28 mouse cellular contexts compared by ENCODE assay signal in genomic region chr17:68288699-68289098, GRCm38 (mm10). TPM values are rescaled to one million over a fixed set of nuclear protein-coding genes. Genes with fewer than 3 reads are reported as not detected.
A peak's percentile ranks its signal among the peaks of the same experiment; 100 is the strongest.
DNase-seq lines count a peak whose midpoint lies in the region; ATAC-seq and TF ChIP-seq lines count a peak whose summit lies in the region.
"Had no signal": no experiment of that assay in that cellular context is flagged by ENCODE, and none has a peak within 500 bp of the region (broad histone marks: within the 10 kb centered on the region; RNA-seq: fewer than 3 reads in every experiment).

No protein-coding gene starts in this region.

- no peaks in the 10 kb centered on the region for H3K9me3 ChIP-seq in kidney, embryonic 15.5 days (replicated peaks)
- H3K9me3 ChIP-seq in stomach, embryonic 15.5 days = no peaks in the 10 kb centered on the region
- no peaks in the 10 kb centered on the region for H3K9me3 ChIP-seq in stomach, postnatal 0 days (ENCODE audit: control insufficient read depth, low read length)
- H3K9me3 ChIP-seq in kidney, postnatal 0 days (replicated peaks; ENCODE audit: low read length) = no peaks in the 10 kb centered on the region
- no peaks in the 10 kb centered on the region for H3K9me3 ChIP-seq in forebrain, embryonic 11.5 days (ENCODE audit: control insufficient read depth, low read length)
- H3K9me3 ChIP-seq: forebrain, embryonic 10.5 days; hindbrain, embryonic 15.5 days; limb, embryonic 13.5 days; neural tube, embryonic 12.5 days had no signal

- no peak overlapping the region for H3K4me2 ChIP-seq in kidney, embryonic 15.5 days
- no peak overlapping the region for H3K4me2 ChIP-seq in stomach, embryonic 15.5 days
- H3K4me2 ChIP-seq in stomach, postnatal 0 days (replicated peaks; ENCODE audit: low read depth) = no peak overlapping the region
- H3K4me2 ChIP-seq in kidney, postnatal 0 days (ENCODE audit: low read length) = no peak overlapping the region
- H3K4me2 ChIP-seq in forebrain, embryonic 11.5 days (ENCODE audit: low read depth, low read length, severe bottlenecking) = no peak overlapping the region
- H3K4me2 ChIP-seq: hindbrain, embryonic 15.5 days; limb, embryonic 13.5 days; neural tube, embryonic 12.5 days had no signal

- no peak overlapping the region for H3K4me3 ChIP-seq in kidney, embryonic 15.5 days (replicated peaks)
- no peak overlapping the region for H3K4me3 ChIP-seq in stomach, embryonic 15.5 days (replicated peaks)
- H3K4me3 ChIP-seq in stomach, postnatal 0 days (ENCODE audit: low read depth, low read length) = no peak overlapping the region
- no peak overlapping the region for H3K4me3 ChIP-seq in kidney, postnatal 0 days (replicated peaks; ENCODE audit: low read depth, low read length)
- no peak overlapping the region for H3K4me3 ChIP-seq in forebrain, embryonic 11.5 days (ENCODE audit: low read depth, low read length)
- H3K4me3 ChIP-seq: forebrain, embryonic 10.5 days; hindbrain, embryonic 15.5 days; limb, embryonic 13.5 days; neural tube, embryonic 12.5 days had no signal

- no peaks in the 10 kb centered on the region for H3K36me3 ChIP-seq in kidney, embryonic 15.5 days
- no peaks in the 10 kb centered on the region for H3K36me3 ChIP-seq in stomach, embryonic 15.5 days
- no peaks in the 10 kb centered on the region for H3K36me3 ChIP-seq in stomach, postnatal 0 days (ENCODE audit: control insufficient read depth, insufficient read depth, low read length)
- no peaks in the 10 kb centered on the region for H3K36me3 ChIP-seq in kidney, postnatal 0 days (ENCODE audit: insufficient read depth, low read length)
- no peaks in the 10 kb centered on the region for H3K36me3 ChIP-seq in forebrain, embryonic 11.5 days (ENCODE audit: control insufficient read depth, insufficient read depth, low read length)
- H3K36me3 ChIP-seq: forebrain, embryonic 10.5 days; hindbrain, embryonic 15.5 days; limb, embryonic 13.5 days; neural tube, embryonic 12.5 days had no signal

- no peak overlapping the region for H3K9ac ChIP-seq in kidney, embryonic 15.5 days
- H3K9ac ChIP-seq in stomach, embryonic 15.5 days = no peak overlapping the region
- H3K9ac ChIP-seq in stomach, postnatal 0 days (ENCODE audit: low read length) = no peak overlapping the region
- H3K9ac ChIP-seq in kidney, postnatal 0 days (ENCODE audit: low read depth, low read length) = no peak overlapping the region
- H3K9ac ChIP-seq in forebrain, embryonic 11.5 days (ENCODE audit: low read length) = no peak overlapping the region
- H3K9ac ChIP-seq: forebrain, postnatal 0 days; hindbrain, embryonic 15.5 days; limb, embryonic 13.5 days; neural tube, embryonic 12.5 days had no signal

- H3K27ac ChIP-seq in kidney, embryonic 15.5 days = no peak overlapping the region
- H3K27ac ChIP-seq in stomach, embryonic 15.5 days = no peak overlapping the region
- no peak overlapping the region for H3K27ac ChIP-seq in stomach, postnatal 0 days (replicated peaks)
- H3K27ac ChIP-seq in kidney, postnatal 0 days = no peak overlapping the region
- H3K27ac ChIP-seq in forebrain, embryonic 11.5 days (ENCODE audit: low read depth, low read length) = no peak overlapping the region
- H3K27ac ChIP-seq: forebrain, embryonic 10.5 days; hindbrain, embryonic 15.5 days; limb, embryonic 13.5 days; neural tube, embryonic 12.5 days had no signal

- no peak for TF ChIP-seq CTCF in stomach, postnatal 0 days (IDR thresholded peaks at IDR 0.05; ENCODE audit: low read depth)
- TF ChIP-seq CTCF in kidney, postnatal 0 days (IDR thresholded peaks at IDR 0.05; ENCODE audit: low read depth) = no peak

- peak; percentile 25 for DNase-seq in kidney, adult 18-20 months
- DNase-seq in stomach, postnatal 0 days (ENCODE audit: low spot score) = no peak
- no peak for DNase-seq in kidney, postnatal 0 days (ENCODE audit: low spot score)
- DNase-seq in c-Kit-positive CD71-positive TER-119-positive erythroid progenitor cells, embryonic 14.5 days (ENCODE audit: low spot score) = no peak
- no peak for DNase-seq in forebrain, embryonic 11.5 days (ENCODE audit: low spot score)
- DNase-seq: adrenal gland, postnatal 14 days; cerebellum, adult 9-11 months; forebrain, postnatal 0 days; gastrocnemius, postnatal 14 days; heart, postnatal 4 days; lung, adult 18-20 months; lung, postnatal 36 days; midbrain, embryonic 14.5 days; right cerebral cortex, postnatal 14 days; spleen, adult 18-20 months; thymus, postnatal 14 days had no signal

- WGBS in kidney, embryonic 15.5 days = 75% methylated on average over 8 of the region's 8 CpGs
- 67% methylated on average over 8 of the region's 8 CpGs for WGBS in stomach, embryonic 15.5 days
- 53% methylated on average over 8 of the region's 8 CpGs for WGBS in stomach, postnatal 0 days
- 58% methylated on average over 8 of the region's 8 CpGs for WGBS in kidney, postnatal 0 days
- WGBS in forebrain, embryonic 11.5 days = 90% methylated on average over 8 of the region's 8 CpGs

- H3K4me1 ChIP-seq in kidney, embryonic 15.5 days = peaks cover 4% of the 10 kb centered on the region
- no peaks in the 10 kb centered on the region for H3K4me1 ChIP-seq in stomach, embryonic 15.5 days
- no peaks in the 10 kb centered on the region for H3K4me1 ChIP-seq in stomach, postnatal 0 days (replicated peaks; ENCODE audit: control insufficient read depth, insufficient read depth)
- no peaks in the 10 kb centered on the region for H3K4me1 ChIP-seq in kidney, postnatal 0 days (replicated peaks; ENCODE audit: insufficient read depth, low read length)
- H3K4me1 ChIP-seq in forebrain, embryonic 11.5 days (replicated peaks; ENCODE audit: control insufficient read depth, insufficient read depth, low read length) = no peaks in the 10 kb centered on the region
- H3K4me1 ChIP-seq: neural tube, embryonic 12.5 days had no signal

- ATAC-seq in kidney, embryonic 15.5 days (replicated peaks; ENCODE audit: low FRiP score) = no peak
- peak; percentile 35; the same call in 1 of the 2 replicates for ATAC-seq in stomach, embryonic 15.5 days (ENCODE audit: insufficient read depth, low FRiP score, low read depth)
- no peak for ATAC-seq in stomach, postnatal 0 days (ENCODE audit: low FRiP score, low TSS enrichment)
- ATAC-seq in kidney, postnatal 0 days (replicated peaks; ENCODE audit: low FRiP score, low read depth) = 0 out of 2 replicates have a peak, but pooled peaks have one; percentile 35
- no peak for ATAC-seq in granulocyte monocyte progenitor cell, adult 5-6 weeks (replicated peaks; ENCODE audit: poor library complexity, severe bottlenecking)
- ATAC-seq in forebrain, embryonic 11.5 days (replicated peaks; ENCODE audit: low FRiP score) = no peak
- ATAC-seq: CD4-positive, CD25-positive, alpha-beta regulatory T cell, adult 4 months; forebrain, postnatal 0 days had no signal

- TF ChIP-seq EP300 in stomach, postnatal 0 days (optimal IDR thresholded peaks at IDR 0.05) = no peak

- H3K27me3 ChIP-seq in kidney, embryonic 15.5 days = no peaks in the 10 kb centered on the region
- no peaks in the 10 kb centered on the region for H3K27me3 ChIP-seq in stomach, embryonic 15.5 days (replicated peaks)
- H3K27me3 ChIP-seq in stomach, postnatal 0 days (ENCODE audit: control insufficient read depth, insufficient read depth, low read length) = no peaks in the 10 kb centered on the region
- no peaks in the 10 kb centered on the region for H3K27me3 ChIP-seq in kidney, postnatal 0 days (ENCODE audit: insufficient read depth, low read length)
- no peaks in the 10 kb centered on the region for H3K27me3 ChIP-seq in forebrain, embryonic 11.5 days (ENCODE audit: control insufficient read depth, insufficient read depth, low read length)
- H3K27me3 ChIP-seq: hindbrain, embryonic 15.5 days; limb, embryonic 13.5 days; neural tube, embryonic 12.5 days had no signal

RNA-seq across cellular contexts. Expression of gene L3mbtl4, which starts 15.1 kb away (rescaled TPM):
- 0.46 and 1.3 TPM in 2 replicates for polyA plus RNA-seq in kidney, embryonic 15.5 days (2015; fragmentation: Nextera tagmentation; extraction: Ambion mirVana)
- 0.06 and 0.41 TPM in 2 replicates for polyA plus RNA-seq in stomach, embryonic 15.5 days (2015; fragmentation: Nextera tagmentation; extraction: Ambion mirVana)
- polyA plus RNA-seq in stomach, postnatal 0 days (2015; fragmentation: Nextera tagmentation; extraction: Ambion mirVana) = 0.04 TPM in 1 of 2 replicates, not detected in the other
- 1.1 and 1.3 TPM in 2 replicates for polyA plus RNA-seq in kidney, postnatal 0 days (2015; fragmentation: Nextera tagmentation; extraction: Ambion mirVana)
- total RNA-seq in granulocyte monocyte progenitor cell, adult 5-6 weeks (2014; fragmentation: Nextera tagmentation) = not detected in 2 replicates
- total RNA-seq in granulocyte monocyte progenitor cell, adult 5-6 weeks (2017) = not detected in 2 replicates
- not detected in 2 replicates for polyA plus RNA-seq in forebrain, embryonic 11.5 days (2014; fragmentation: Nextera tagmentation; extraction: Ambion mirVana)
- total RNA-seq: gastrocnemius, postnatal 14 days; heart, adult 8-10 months; heart, postnatal 4 days; megakaryocyte-erythroid progenitor cell, adult 5-6 weeks had no signal
- polyA plus RNA-seq: CD4-positive, CD25-positive, alpha-beta regulatory T cell, adult 4 months; embryonic facial prominence, embryonic 11.5 days; heart, embryonic 16.5 days had no signal

Comparison
In these comparisons a context has a peak if more than half of its experiments do, and no peak if none do; other contexts are left out.
1. ATAC-seq: peak in stomach, embryonic 15.5 days (single experiment) and kidney, postnatal 0 days (single experiment); none in kidney, embryonic 15.5 days (single experiment), stomach, postnatal 0 days (single experiment), granulocyte monocyte progenitor cell, adult 5-6 weeks (single experiment) and forebrain, embryonic 11.5 days (single experiment).